Mouse (Mus musculus) MEL (cell line): ENCODE results near the gene Map3k1. TPM values are rescaled to one million over a fixed set of nuclear protein-coding genes. Genes with fewer than 3 reads are reported as not detected.

Source experiments
- DNase-seq: peaks from one replicate; pipeline ENCODE4 v3.0.0; 2011; ENCODE audit warnings: low read depth, low spot score
- H3K27ac ChIP-seq: 2 replicates; pipeline ENCODE4 v1.5.1; 2012; ENCODE audit warnings: low read depth, mild to moderate bottlenecking, control low read depth, low read length, moderate library complexity; ENCODE audit not compliant: control insufficient read depth
- H3K27me3 ChIP-seq, 2 experiments: fragments of 150-350 bp in 1 of 2; sonication (generic) in 1 of 2; 2 replicates each; pipeline ENCODE4 v1.6.1; 2012; ENCODE audit warnings: low read length in 2 of 2, mild to moderate bottlenecking in 2 of 2, improper control_type of control experiment in 1 of 2, moderate library complexity in 1 of 2; ENCODE audit not compliant: insufficient read depth in 2 of 2, control insufficient read depth in 1 of 2
- H3K36me3 ChIP-seq, 2 experiments: 2 replicates each; pipeline ENCODE4 v1.6.1; 2012 to 2014; ENCODE audit warnings: low read length in 2 of 2, improper control_type of control experiment in 1 of 2, inconsistent platforms in 1 of 2, mild to moderate bottlenecking in 1 of 2; ENCODE audit not compliant: insufficient read depth in 2 of 2, control insufficient read depth in 1 of 2
- H3K4me1 ChIP-seq, 2 experiments: fragments of 150-350 bp in 1 of 2; sonication (generic) in 1 of 2; 2 replicates each; pipeline ENCODE4 v1.6.1; 2012; ENCODE audit warnings: low read length in 2 of 2, improper control_type of control experiment in 1 of 2, mild to moderate bottlenecking in 1 of 2; ENCODE audit not compliant: insufficient read depth in 2 of 2, control insufficient read depth in 1 of 2
- H3K4me3 ChIP-seq, 2 experiments: fragments of 150-350 bp in 1 of 2; sonication (generic) in 1 of 2; 2 replicates each; pipeline ENCODE4 v1.5.1; 2012; ENCODE audit warnings: low read depth in 2 of 2, low read length in 2 of 2, mild to moderate bottlenecking in 2 of 2, moderate library complexity in 2 of 2, control low read depth in 1 of 2, improper control_type of control experiment in 1 of 2; ENCODE audit not compliant: control insufficient read depth in 1 of 2, insufficient read depth in 1 of 2
- H3K79me2 ChIP-seq: 2 replicates; pipeline ENCODE4 v1.6.1; 2012; ENCODE audit warnings: mild to moderate bottlenecking, low read length, moderate library complexity; ENCODE audit not compliant: control insufficient read depth, poor library complexity, insufficient read depth
- H3K9ac ChIP-seq: 2 replicates; pipeline ENCODE4 v1.6.1; 2012; ENCODE audit warnings: low read depth, mild to moderate bottlenecking, control low read depth, low read length, moderate library complexity; ENCODE audit not compliant: control insufficient read depth, poor library complexity, severe bottlenecking
- H3K9me3 ChIP-seq: fragments of 150-350 bp; sonication (generic); replicated peaks from 2 replicates; pipeline ENCODE4 v1.6.1; 2012; ENCODE audit warnings: mild to moderate bottlenecking, low read length, improper control_type of control experiment, moderate library complexity; ENCODE audit not compliant: insufficient read depth
- BHLHE40 ChIP-seq: IDR thresholded peaks from 2 replicates; pipeline ENCODE4 v1.6.1; 2012; ENCODE audit warnings: low read depth, mild to moderate bottlenecking, inconsistent platforms, low read length, improper control_type of control experiment, borderline replicate concordance
- CTCF ChIP-seq, 3 experiments: IDR thresholded peaks in 2 of 3; conservative IDR thresholded peaks in 1 of 3; 2 replicates each; pipeline ENCODE4 v1.5.1; 2011 to 2012; ENCODE audit warnings: low read length in 3 of 3, low read depth in 2 of 3, mild to moderate bottlenecking in 2 of 3, improper control_type of control experiment in 1 of 3, inconsistent platforms in 1 of 3, mixed read lengths in 1 of 3, moderate library complexity in 1 of 3; ENCODE audit not compliant: control insufficient read depth in 1 of 3, insufficient read depth in 1 of 3, poor library complexity in 1 of 3, severe bottlenecking in 1 of 3
- E2F4 ChIP-seq: IDR thresholded peaks from 2 replicates; pipeline ENCODE4 v1.6.1; 2011; ENCODE audit warnings: low read depth, low read length, improper control_type of control experiment, borderline replicate concordance
- EP300 ChIP-seq, 2 experiments: IDR thresholded peaks; 2 replicates each; pipeline ENCODE4 v1.6.1; 2011; ENCODE audit warnings: improper control_type of control experiment in 2 of 2, low read length in 2 of 2, low read depth in 1 of 2, mild to moderate bottlenecking in 1 of 2
- ETS1 ChIP-seq: IDR thresholded peaks from 2 replicates; pipeline ENCODE4 v1.6.1; 2012; ENCODE audit warnings: low read depth, mild to moderate bottlenecking, inconsistent platforms, low read length, improper control_type of control experiment, moderate library complexity
- GABPA ChIP-seq: IDR thresholded peaks from 2 replicates; pipeline ENCODE4 v1.6.1; 2012; ENCODE audit warnings: low read depth, mild to moderate bottlenecking, inconsistent platforms, low read length, improper control_type of control experiment, moderate library complexity
- GATA1 ChIP-seq: IDR thresholded peaks from 2 replicates; pipeline ENCODE4 v1.6.1; 2011; ENCODE audit warnings: low read depth, low read length, improper control_type of control experiment
- HCFC1 ChIP-seq: IDR thresholded peaks from 2 replicates; pipeline ENCODE4 v1.6.1; 2012; ENCODE audit warnings: low read depth, mild to moderate bottlenecking, inconsistent platforms, low read length, improper control_type of control experiment, moderate library complexity
- JUND ChIP-seq: IDR thresholded peaks from 2 replicates; pipeline ENCODE4 v1.6.1; 2011; ENCODE audit warnings: low read depth, mild to moderate bottlenecking, improper control_type of control experiment, low read length
- KAT2A ChIP-seq: conservative IDR thresholded peaks from 2 replicates; pipeline ENCODE4 v1.6.1; 2012; ENCODE audit warnings: low read depth, low read length, improper control_type of control experiment, inconsistent platforms
- MAZ ChIP-seq: IDR thresholded peaks from 2 replicates; pipeline ENCODE4 v1.6.1; 2012; ENCODE audit warnings: low read depth, mild to moderate bottlenecking, inconsistent platforms, low read length, improper control_type of control experiment
- MEF2A ChIP-seq: IDR thresholded peaks from 2 replicates; pipeline ENCODE4 v1.6.1; 2014; ENCODE audit warnings: low read depth, mild to moderate bottlenecking, inconsistent platforms, low read length, improper control_type of control experiment; ENCODE audit not compliant: poor library complexity, insufficient replicate concordance, severe bottlenecking; ENCODE audit errors: extremely low read depth
- NRF1 ChIP-seq: IDR thresholded peaks from 2 replicates; pipeline ENCODE4 v1.6.1; 2014; ENCODE audit warnings: low read depth, mild to moderate bottlenecking, inconsistent platforms, low read length, improper control_type of control experiment, moderate library complexity; ENCODE audit not compliant: poor library complexity, insufficient read depth, severe bottlenecking
- POLR2AphosphoS5 ChIP-seq: IDR thresholded peaks from 2 replicates; pipeline ENCODE4 v1.6.1; 2012; ENCODE audit warnings: low read depth, borderline replicate concordance, mild to moderate bottlenecking, inconsistent platforms, low read length, moderate library complexity, mixed read lengths
- RAD21 ChIP-seq: IDR thresholded peaks from 2 replicates; pipeline ENCODE4 v1.6.1; 2011; ENCODE audit warnings: mild to moderate bottlenecking, low read depth, low read length, improper control_type of control experiment
- RCOR1 ChIP-seq: IDR thresholded peaks from 2 replicates; pipeline ENCODE4 v1.6.1; 2012; ENCODE audit warnings: low read depth, mild to moderate bottlenecking, inconsistent platforms, low read length, improper control_type of control experiment
- TAL1 ChIP-seq: IDR thresholded peaks from 2 replicates; pipeline ENCODE4 v1.6.1; 2012; ENCODE audit warnings: mild to moderate bottlenecking, inconsistent platforms, low read length, moderate library complexity, mixed read lengths
- TBP ChIP-seq: IDR thresholded peaks from 2 replicates; pipeline ENCODE4 v1.8.0; 2011; ENCODE audit warnings: low read depth, low read length, improper control_type of control experiment
- USF1 ChIP-seq: IDR thresholded peaks from 2 replicates; pipeline ENCODE4 v1.6.1; 2014; ENCODE audit warnings: low read depth, mild to moderate bottlenecking, inconsistent platforms, low read length, improper control_type of control experiment, moderate library complexity
- USF2 ChIP-seq, 2 experiments: IDR thresholded peaks; 2 replicates each; pipeline ENCODE4 v1.6.1; 2011 to 2012; ENCODE audit warnings: improper control_type of control experiment in 2 of 2, low read length in 2 of 2, borderline replicate concordance in 1 of 2, inconsistent platforms in 1 of 2, low read depth in 1 of 2, mild to moderate bottlenecking in 1 of 2; ENCODE audit not compliant: insufficient read depth in 1 of 2
- ZC3H11A ChIP-seq: IDR thresholded peaks from 2 replicates; pipeline ENCODE4 v1.6.1; 2012; ENCODE audit warnings: low read depth, mild to moderate bottlenecking, inconsistent platforms, low read length, improper control_type of control experiment
- ZMIZ1 ChIP-seq: IDR thresholded peaks from 2 replicates; pipeline ENCODE4 v1.6.1; 2012; ENCODE audit warnings: low read depth, mild to moderate bottlenecking, inconsistent platforms, low read length, improper control_type of control experiment, moderate library complexity
- ZNF384 ChIP-seq: IDR thresholded peaks from 2 replicates; pipeline ENCODE4 v1.6.1; 2012; ENCODE audit warnings: low read depth, mild to moderate bottlenecking, inconsistent platforms, low read length, improper control_type of control experiment
- polyA plus RNA-seq, 2 experiments: library from polyadenylated mRNA; stranded (reverse) in 1 of 2; unstranded in 1 of 2; fragments of >175 nt in 1 of 2; fragments of >200 nt in 1 of 2; gene quantifications; 2 replicates each; pipeline versions ENCODE4 v1.2.1 to v1.2.4; 2012; ENCODE audit warnings: low replicate concordance in 2 of 2, low read depth in 1 of 2; ENCODE audit not compliant: insufficient read length in 2 of 2, insufficient read depth in 1 of 2, missing spikeins in 1 of 2
- total RNA-seq: library from RNA; depleted of rRNA; stranded (reverse); fragments of 300-350 nt; gene quantifications from 2 replicates; pipeline ENCODE4 v1.2.3, GENCODE M21; 2012

Map3k1 gene
- total and polyA plus RNA-seq, 3 experiments: 4.3 to 20.7 (median 4.4) TPM

DNA sequence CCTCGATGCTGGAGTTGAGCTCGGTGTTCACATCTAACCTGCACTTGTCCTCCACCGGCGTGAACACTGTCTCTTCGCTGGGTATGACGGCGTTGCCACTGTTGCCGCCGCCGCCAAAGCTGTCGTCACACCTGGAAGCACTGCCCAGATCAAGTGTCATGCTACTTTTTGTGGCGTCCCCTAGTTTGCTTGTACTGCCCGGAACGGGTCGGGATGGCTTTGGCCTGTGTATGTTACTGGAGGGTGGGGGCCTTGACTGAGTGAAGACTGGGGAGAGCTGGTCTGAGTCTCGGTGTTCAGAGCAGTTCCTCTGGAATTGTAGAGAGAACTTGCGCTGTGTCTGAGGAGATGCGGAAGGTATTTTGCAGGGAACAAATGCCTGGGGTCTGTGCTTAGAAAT lies 53.4 kb downstream of the Map3k1 start:
- Histone ChIP-seq H3K9ac (no peak overlapping the region), H3K4me1 (no peaks in the 10 kb centered on the region), H3K9me3 (no peaks in the 10 kb centered on the region), H3K36me3 (0 out of 4 replicates have a peak, but pooled peaks cover 0 to 2% of the 10 kb centered on the region in 2 experiments), H3K27ac (no peak overlapping the region), H3K4me3 (no peak overlapping the region), H3K79me2 (no peaks in the 10 kb centered on the region), H3K27me3 (no peaks in the 10 kb centered on the region)
- no peak for DNase-seq
- no peak for TF ChIP-seq USF2 (IDR thresholded peaks at IDR 0.05; ENCODE audit: borderline replicate concordance in 1 of 2, insufficient read depth in 1 of 2, low read depth in 1 of 2, low read length in 2 of 2)
- TF ChIP-seq GATA1: no peak
- no peak for TF ChIP-seq MEF2A
- TF ChIP-seq TAL1: no peak
- TF ChIP-seq ZNF384: no peak
- TF ChIP-seq TBP: no peak
- TF ChIP-seq BHLHE40: no peak
- TF ChIP-seq JUND: no peak
- TF ChIP-seq CTCF (IDR thresholded peaks at IDR 0.05 in 2 of 3, conservative IDR thresholded peaks at IDR 0.05 in 1 of 3; ENCODE audit: control insufficient read depth in 1 of 3, insufficient read depth in 1 of 3, low read depth in 2 of 3, low read length in 3 of 3, poor library complexity in 1 of 3, severe bottlenecking in 1 of 3): no peak
- TF ChIP-seq NRF1: no peak
- TF ChIP-seq ZMIZ1: no peak
- no peak for TF ChIP-seq E2F4
- TF ChIP-seq ZC3H11A: no peak

DNA sequence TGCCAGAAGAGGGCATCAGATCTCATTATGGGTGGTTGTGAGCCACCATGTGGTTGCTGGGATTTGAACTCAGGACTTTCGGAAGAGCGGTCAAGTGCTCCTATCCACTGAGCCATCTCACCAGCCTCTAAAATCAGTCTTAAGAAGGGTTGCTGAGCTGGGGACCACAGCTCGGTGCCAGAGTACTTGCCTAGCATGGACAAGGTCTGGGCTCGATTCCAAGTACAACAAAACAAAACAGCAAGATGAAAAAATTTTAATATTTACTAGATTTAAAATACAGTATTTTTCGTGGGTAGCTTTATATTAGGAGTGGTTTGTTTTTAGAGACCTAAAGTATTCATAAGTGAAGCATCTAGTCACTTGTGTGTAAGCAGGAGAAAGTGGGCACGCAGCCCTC lies 55.5 kb downstream of the Map3k1 start:
- no peaks in the 10 kb centered on the region for H3K79me2 ChIP-seq
- TF ChIP-seq ZNF384 (no peak), ZC3H11A (no peak), MAZ (no peak), RAD21 (no peak), RCOR1 (no peak), GABPA (no peak), KAT2A (no peak), HCFC1 (no peak), EP300 (IDR thresholded peaks at IDR 0.05; ENCODE audit: low read depth in 1 of 2, low read length in 2 of 2) (no peak), POLR2AphosphoS5 (no peak), ETS1 (no peak), USF1 (no peak), BHLHE40 (no peak)
- DNase-seq: no peak
- no peak overlapping the region for H3K9ac ChIP-seq
- H3K36me3 ChIP-seq: 0 out of 4 replicates have a peak, but pooled peaks cover 0 to 2% of the 10 kb centered on the region in 2 experiments
- H3K27me3 ChIP-seq: no peaks in the 10 kb centered on the region
- no peak overlapping the region for H3K4me3 ChIP-seq
- no peaks in the 10 kb centered on the region for H3K9me3 ChIP-seq
- H3K4me1 ChIP-seq: no peaks in the 10 kb centered on the region
- H3K27ac ChIP-seq: no peak overlapping the region
